Mouse (Mus musculus): ENCODE results near the gene Bicd2. TPM values are rescaled to one million over a fixed set of nuclear protein-coding genes. Genes with fewer than 3 reads are reported as not detected.

The Bicd2 gene
- polyA plus RNA-seq, 1 experiment = 42.3 TPM

GRCm38 (mm10) chr13:49420754-49421605, 79.6 kb downstream of the Bicd2 start, which contains the start of gene Ippk:
Gene Ippk (plus strand): TSS chr13:49421249.
- DNase-seq (ENCODE audit: low read depth) = peak; percentile 100
- TF ChIP-seq POLR2A (IDR thresholded peaks at IDR 0.05; ENCODE audit: borderline replicate concordance, extremely low read depth, insufficient read depth, insufficient read length, poor library complexity, severe bottlenecking) = peak; percentile 74
- no peak for TF ChIP-seq CTCF (IDR thresholded peaks at IDR 0.05; ENCODE audit: borderline replicate concordance, extremely low read depth, insufficient read depth, insufficient read length)

GRCm38 (mm10) chr13:49421606-49421917, 80.2 kb downstream of the Bicd2 start:
- no peak for TF ChIP-seq POLR2A (IDR thresholded peaks at IDR 0.05; ENCODE audit: borderline replicate concordance, extremely low read depth, insufficient read depth, insufficient read length, poor library complexity, severe bottlenecking)
- no peak for TF ChIP-seq CTCF (IDR thresholded peaks at IDR 0.05; ENCODE audit: borderline replicate concordance, extremely low read depth, insufficient read depth, insufficient read length)
- no peak for DNase-seq (ENCODE audit: low read depth)

GRCm38 (mm10) chr13:49421959-49422358, 80.6 kb downstream of the Bicd2 start:
- no peak for DNase-seq (ENCODE audit: low read depth)
- TF ChIP-seq CTCF (IDR thresholded peaks at IDR 0.05; ENCODE audit: borderline replicate concordance, extremely low read depth, insufficient read depth, insufficient read length) (no peak), POLR2A (IDR thresholded peaks at IDR 0.05; ENCODE audit: borderline replicate concordance, extremely low read depth, insufficient read depth, insufficient read length, poor library complexity, severe bottlenecking) (no peak)

- DNase-seq (ENCODE audit: low read depth) = no peak
- no peak for TF ChIP-seq POLR2A (IDR thresholded peaks at IDR 0.05; ENCODE audit: borderline replicate concordance, extremely low read depth, insufficient read depth, insufficient read length, poor library complexity, severe bottlenecking)
- TF ChIP-seq CTCF (IDR thresholded peaks at IDR 0.05; ENCODE audit: borderline replicate concordance, extremely low read depth, insufficient read depth, insufficient read length) = no peak
These were observed 85.4 kb downstream of the Bicd2 start for GRCm38 (mm10) chr13:49426736-49427135.

GRCm38 (mm10) chr13:49428042-49428675, 86.8 kb downstream of the Bicd2 start:
- TF ChIP-seq CTCF (IDR thresholded peaks at IDR 0.05; ENCODE audit: borderline replicate concordance, extremely low read depth, insufficient read depth, insufficient read length) = no peak
- no peak for TF ChIP-seq POLR2A (IDR thresholded peaks at IDR 0.05; ENCODE audit: borderline replicate concordance, extremely low read depth, insufficient read depth, insufficient read length, poor library complexity, severe bottlenecking)

GRCm38 (mm10) chr13:49430529-49430928, 89.1 kb downstream of the Bicd2 start:
- TF ChIP-seq POLR2A (IDR thresholded peaks at IDR 0.05; ENCODE audit: borderline replicate concordance, extremely low read depth, insufficient read depth, insufficient read length, poor library complexity, severe bottlenecking) = no peak
- TF ChIP-seq CTCF (IDR thresholded peaks at IDR 0.05; ENCODE audit: borderline replicate concordance, extremely low read depth, insufficient read depth, insufficient read length) = no peak
- no peak for DNase-seq (ENCODE audit: low read depth)

More at GRCm38 (mm10) chr13:49428042-49428675, 86.8 kb downstream of the Bicd2 start:
- DNase-seq (ENCODE audit: low read depth) = no peak

GRCm38 (mm10) chr13:49433268-49434029, 92.1 kb downstream of the Bicd2 start:
- no peak for DNase-seq (ENCODE audit: low read depth)
- TF ChIP-seq POLR2A (IDR thresholded peaks at IDR 0.05; ENCODE audit: borderline replicate concordance, extremely low read depth, insufficient read depth, insufficient read length, poor library complexity, severe bottlenecking) (no peak), CTCF (IDR thresholded peaks at IDR 0.05; ENCODE audit: borderline replicate concordance, extremely low read depth, insufficient read depth, insufficient read length) (no peak)

- TF ChIP-seq POLR2A (IDR thresholded peaks at IDR 0.05; ENCODE audit: borderline replicate concordance, extremely low read depth, insufficient read depth, insufficient read length, poor library complexity, severe bottlenecking) (no peak), CTCF (IDR thresholded peaks at IDR 0.05; ENCODE audit: borderline replicate concordance, extremely low read depth, insufficient read depth, insufficient read length) (no peak)
- DNase-seq (ENCODE audit: low read depth) = no peak
These were observed 94.4 kb downstream of the Bicd2 start for GRCm38 (mm10) chr13:49435745-49436144.

GRCm38 (mm10) chr13:49436170-49436569, 94.8 kb downstream of the Bicd2 start:
- no peak for DNase-seq (ENCODE audit: low read depth)

More at GRCm38 (mm10) chr13:49436170-49436569, 94.8 kb downstream of the Bicd2 start:
- no peak for TF ChIP-seq CTCF (IDR thresholded peaks at IDR 0.05; ENCODE audit: borderline replicate concordance, extremely low read depth, insufficient read depth, insufficient read length)
- TF ChIP-seq POLR2A (IDR thresholded peaks at IDR 0.05; ENCODE audit: borderline replicate concordance, extremely low read depth, insufficient read depth, insufficient read length, poor library complexity, severe bottlenecking) = no peak

Other genes with a start within 250 kb of the Bicd2 start
- gene Wnk2, start 193.6 kb upstream of the Bicd2 start, polyA plus RNA-seq (2012; rRNA removed) = 49.0 and 86.7 TPM in 2 replicates
- gene Ninj1, start 154.1 kb upstream of the Bicd2 start, polyA plus RNA-seq (2012; rRNA removed) = 22.5 and 26.7 TPM in 2 replicates
- gene Card19, start 125.5 kb upstream of the Bicd2 start, polyA plus RNA-seq (2012; rRNA removed) = 26.2 and 26.9 TPM in 2 replicates
- 0.44 and 0.72 TPM in 2 replicates for gene Susd3, start 92.9 kb upstream of the Bicd2 start, polyA plus RNA-seq (2012; rRNA removed)
- gene Fgd3, start 21.3 kb upstream of the Bicd2 start, polyA plus RNA-seq (2012; rRNA removed) = 8.6 TPM in 2 replicates
- gene Ippk, start 79.7 kb downstream of the Bicd2 start, polyA plus RNA-seq (2012; rRNA removed) = 8.7 and 9.9 TPM in 2 replicates
- 0.23 and 0.48 TPM in 2 replicates for gene Tes3-ps, start 151.7 kb downstream of the Bicd2 start, polyA plus RNA-seq (2012; rRNA removed)
- gene Ecm2, start 163.2 kb downstream of the Bicd2 start, polyA plus RNA-seq (2012; rRNA removed) = 2.3 and 2.8 TPM in 2 replicates
- gene Aspn, start 202.9 kb downstream of the Bicd2 start, polyA plus RNA-seq (2012; rRNA removed) = 2.5 and 4.8 TPM in 2 replicates
- gene Omd, start 240.9 kb downstream of the Bicd2 start, polyA plus RNA-seq (2012; rRNA removed) = 0.08 and 0.59 TPM in 2 replicates

Measured in brain, embryonic 14.5 days (tissue).